Mouse (Mus musculus) thymus, postnatal 4 days (tissue): ENCODE data around the gene Safb.

Experiments used
- DNase-seq: peaks from one replicate; pipeline ENCODE4 v3.0.0; 2021

The Safb gene

GRCm38 (mm10) chr17:56584257-56585130, at the start of gene Safb, which contains the start of gene Safb2:
TSS of gene Safb (plus strand) at chr17:56584825.
TSS of gene Safb2 (minus strand) at chr17:56584585.
- peak; percentile 99 for DNase-seq

DNA sequence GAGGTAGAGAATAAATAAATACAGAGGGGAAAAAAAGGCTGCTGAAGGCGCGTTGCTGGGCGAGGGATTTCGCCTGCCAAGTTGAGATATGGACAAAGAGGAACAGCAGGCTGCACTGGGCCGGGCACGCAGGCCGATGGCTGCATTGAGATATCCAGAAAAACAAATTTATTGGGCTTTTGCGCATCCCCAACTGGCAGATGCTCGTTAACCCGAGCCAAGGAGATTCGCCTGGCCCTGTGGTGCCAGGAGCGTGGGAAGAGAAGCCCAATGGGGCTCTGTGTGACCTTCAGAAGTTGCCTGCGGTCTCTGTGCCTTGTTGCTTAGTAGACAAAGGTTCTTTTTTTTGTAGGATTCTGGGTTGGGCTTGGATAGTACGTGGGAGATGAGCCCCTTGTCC, 48.4 kb upstream of the Safb start:
- DNase-seq, result no peak

DNA sequence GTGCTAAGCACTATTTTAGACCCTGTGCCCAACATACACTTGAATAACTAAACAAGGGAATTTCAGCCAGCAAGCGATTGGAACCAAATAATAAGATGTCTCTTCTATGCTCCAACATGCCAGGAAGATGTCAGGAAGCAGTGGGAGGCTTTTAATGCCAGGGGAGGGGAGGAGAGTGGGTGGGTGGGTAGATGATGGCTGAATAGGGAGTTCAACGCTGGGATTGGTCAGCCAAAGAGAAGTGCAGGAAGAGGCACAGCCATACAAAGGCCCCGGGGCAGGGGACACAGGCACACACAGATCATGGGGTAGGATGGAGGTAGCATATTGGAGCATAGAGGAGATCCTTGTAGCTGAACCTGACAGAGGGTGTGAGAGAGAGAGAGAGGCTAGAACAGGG, 47.8 kb upstream of the Safb start:
- no peak for DNase-seq

DNA sequence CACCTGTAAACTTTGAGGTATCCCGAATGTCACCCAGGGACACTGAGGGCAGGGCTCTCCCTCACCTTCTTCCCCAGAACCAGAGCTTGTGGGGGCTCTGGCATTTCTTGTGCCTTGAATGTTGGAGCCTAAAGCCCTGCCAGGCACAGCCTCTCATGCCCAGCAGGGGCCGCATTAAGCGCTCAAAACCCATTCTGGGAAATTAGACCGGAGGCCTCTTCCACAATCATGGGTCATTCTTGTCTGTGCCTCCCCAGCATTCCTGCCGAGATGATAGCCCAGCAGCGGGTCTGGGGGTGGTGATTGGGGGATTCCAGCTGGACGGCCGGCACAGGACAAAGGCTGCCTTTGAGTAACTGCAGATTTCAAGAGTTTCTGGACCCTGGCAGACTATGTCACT, 46.7 kb upstream of the Safb start:
- no peak for DNase-seq

- no peak for DNase-seq
Measured at GRCm38 (mm10) chr17:56540562-56540975, 44.1 kb upstream of the Safb start.

DNA sequence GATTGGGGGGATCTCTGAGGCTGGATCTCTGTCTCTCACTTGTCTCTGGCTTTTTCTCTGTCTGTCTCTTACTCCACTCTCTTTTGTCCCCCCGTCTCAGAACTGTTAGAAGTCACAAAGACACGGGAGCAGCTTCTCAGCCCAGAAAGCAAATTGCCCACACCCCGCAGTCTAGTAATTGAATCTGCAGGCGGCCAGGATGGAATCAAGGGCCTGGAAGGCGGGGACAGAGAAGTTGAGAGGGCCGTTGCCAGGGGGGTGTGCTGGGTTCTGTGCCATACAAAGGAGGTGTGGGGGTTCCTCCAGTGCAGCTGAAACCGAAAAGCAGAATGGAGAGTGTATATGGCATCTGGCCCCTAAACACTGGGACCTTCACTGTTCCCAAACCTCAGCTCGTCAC, 41.9 kb upstream of the Safb start:
- DNase-seq, result no peak

DNA sequence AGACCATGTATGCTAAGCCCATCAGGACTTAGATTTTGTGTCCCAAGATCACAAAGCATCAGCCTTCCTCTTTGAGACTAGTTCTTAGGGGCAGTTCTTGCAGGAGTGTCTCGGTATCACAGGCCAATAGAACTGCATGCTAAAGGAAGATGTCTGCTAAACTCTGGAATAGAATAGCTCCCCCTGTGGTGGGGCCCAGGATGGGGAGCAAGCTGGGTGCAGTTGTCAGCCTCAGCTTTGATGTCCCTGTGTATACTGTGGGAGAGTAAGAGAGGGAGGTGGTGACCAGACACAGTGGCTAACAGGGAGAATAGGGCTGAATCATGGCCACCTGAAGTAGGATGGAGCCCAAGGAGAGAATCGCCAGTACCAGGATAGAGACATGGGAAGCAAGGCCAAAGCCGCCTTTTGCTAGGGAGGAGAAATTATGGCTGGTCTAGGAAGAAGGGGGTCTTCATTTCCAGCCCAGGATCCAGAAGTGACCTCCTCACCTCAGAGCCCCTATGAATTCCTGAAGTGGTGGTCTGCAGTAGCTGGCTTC, 40.9 kb upstream of the Safb start:
- peak; percentile 53 for DNase-seq

DNA sequence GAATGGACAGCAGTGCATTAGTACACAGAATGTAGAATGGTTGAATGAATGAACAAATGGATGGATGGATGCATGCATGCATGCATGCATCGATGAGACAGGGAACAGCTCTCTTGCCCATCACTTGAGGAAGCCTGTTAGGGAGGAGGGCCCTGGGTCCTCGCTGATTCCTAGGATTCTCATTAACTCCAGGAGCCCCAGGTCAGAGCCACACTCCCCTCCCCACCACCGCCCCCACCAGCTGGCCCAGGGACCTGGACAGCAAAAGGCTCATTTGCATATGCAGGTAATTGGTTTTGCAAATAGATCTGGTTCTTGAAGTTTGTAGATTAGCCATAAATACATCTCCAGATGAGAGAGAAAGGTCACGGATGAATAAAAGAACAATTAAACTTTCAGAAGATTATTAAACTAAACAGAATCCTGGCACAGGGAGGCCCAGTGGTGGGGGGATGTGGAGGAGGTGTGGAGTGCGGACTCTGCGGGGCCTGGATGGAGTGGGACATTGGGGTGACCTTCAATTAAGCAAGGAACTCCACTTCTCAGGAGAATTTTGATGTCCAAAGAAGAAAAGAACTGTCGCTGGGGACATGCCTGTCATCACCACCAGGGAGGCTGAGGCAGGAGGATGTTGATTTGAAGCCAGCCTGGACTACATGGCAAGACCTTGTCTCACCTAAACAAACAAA, 39.8 kb upstream of the Safb start:
- no peak for DNase-seq

DNA sequence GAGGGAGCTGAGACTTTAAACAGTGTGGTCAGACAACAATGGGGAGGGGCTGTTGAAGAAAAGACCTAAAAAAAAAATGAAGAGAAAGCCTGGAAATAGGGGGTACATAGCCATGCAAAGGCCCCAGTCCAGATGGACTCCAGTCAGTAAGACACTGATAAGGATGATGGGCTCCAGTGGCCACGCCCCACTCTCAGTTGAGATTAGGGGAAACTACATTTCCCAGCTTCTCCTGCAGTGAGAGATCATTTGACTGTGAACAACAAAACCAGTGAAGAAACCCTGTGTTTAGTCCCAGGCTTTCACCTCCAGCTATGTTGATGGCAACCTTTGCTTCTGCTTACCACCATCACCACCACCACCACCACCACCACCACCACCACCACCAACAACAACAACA, 38.7 kb upstream of the Safb start:
- no peak for DNase-seq

DNA sequence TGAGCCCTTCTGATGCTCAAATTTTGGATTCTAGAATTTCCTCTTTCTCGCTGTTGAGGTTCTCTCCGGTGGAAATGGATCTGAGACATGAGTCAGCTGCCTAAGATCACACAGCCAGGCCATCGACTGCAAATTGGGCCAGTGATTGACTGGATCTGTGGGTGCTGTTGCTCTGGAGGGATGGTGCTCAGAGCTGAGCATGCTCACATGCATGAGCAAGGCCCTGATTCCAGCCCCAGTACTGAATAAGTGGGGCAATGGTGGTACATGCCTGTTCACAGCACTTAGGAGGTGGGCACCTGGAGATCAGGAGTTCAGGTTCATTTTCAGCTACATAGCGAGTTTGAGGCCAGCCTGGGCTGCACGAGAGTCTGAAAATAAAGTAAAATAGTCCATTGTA, 38.0 kb upstream of the Safb start:
- no peak for DNase-seq

DNA sequence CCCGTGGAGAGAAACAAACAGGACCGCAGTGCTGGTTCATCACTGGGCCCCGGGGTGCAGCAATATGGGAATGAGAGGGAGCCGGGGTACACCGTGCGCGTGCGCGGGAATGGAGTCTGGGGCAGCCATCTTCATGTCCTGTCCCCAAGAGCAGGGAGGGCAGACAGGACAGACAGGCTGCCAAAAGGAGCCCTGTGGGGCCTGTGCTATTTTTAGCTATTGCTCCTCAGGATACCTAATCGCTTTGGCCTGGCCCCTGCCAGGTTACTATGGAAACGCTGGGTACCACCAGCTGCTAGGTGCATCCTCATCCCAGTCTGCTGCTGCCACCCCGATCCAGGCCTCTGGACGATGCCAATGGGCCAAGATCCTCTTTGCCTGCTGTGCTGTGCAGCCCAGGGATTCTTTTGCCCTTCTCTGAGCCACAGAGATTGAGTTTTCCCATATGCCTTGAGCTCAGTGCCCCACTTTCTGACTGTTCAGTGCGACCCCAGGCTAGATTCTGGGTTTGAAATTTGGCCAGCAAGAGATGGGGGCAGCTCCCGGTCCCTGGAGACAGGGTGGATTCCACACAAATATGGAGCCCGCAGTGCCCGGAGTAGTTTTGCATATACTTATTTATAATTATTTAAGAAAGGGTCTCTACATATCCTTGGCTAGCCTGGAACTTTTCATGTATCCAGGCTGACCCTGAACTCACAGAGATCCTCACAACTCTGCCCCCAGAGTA, 37.3 kb upstream of the Safb start:
- DNase-seq, result no peak

GRCm38 (mm10) chr17:56547846-56548604, 36.6 kb upstream of the Safb start:
- DNase-seq, result no peak

- DNase-seq, result no peak
Measured at GRCm38 (mm10) chr17:56548605-56549105, 36.0 kb upstream of the Safb start.

DNA sequence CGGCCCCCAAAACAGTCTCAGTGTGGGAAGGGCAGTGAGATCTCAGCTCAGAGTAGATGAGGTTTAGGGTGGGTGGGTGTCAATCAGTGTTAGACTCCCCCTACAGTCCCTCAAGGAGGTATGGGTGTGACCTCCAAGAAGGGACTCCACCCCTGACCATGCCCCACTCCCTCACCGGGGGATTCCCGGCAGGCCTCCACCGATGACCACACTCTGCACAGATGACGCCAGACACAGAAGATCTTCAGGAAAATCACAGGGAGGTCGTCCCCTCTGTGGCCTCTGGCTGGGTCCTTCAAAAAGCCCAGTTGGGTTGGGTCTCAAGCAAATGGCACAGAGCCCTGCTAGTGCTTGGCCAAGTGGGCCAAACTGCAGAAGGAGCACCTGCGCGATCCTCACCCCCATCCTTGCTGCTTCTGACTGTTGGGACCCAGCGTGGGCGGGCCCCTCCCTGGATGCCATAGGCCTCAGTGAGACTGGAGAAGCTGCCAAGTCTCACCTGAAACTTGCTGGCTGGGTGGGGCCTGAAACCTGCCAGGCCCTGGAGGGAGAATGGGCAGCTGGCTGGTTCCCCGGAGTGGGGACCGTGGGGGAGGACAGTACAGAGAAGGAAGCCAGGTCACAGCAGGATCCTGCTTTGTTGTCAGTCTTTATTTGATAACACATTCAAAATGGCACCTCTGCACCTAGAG, 33.7 kb upstream of the Safb start:
- DNase-seq, result no peak

DNA sequence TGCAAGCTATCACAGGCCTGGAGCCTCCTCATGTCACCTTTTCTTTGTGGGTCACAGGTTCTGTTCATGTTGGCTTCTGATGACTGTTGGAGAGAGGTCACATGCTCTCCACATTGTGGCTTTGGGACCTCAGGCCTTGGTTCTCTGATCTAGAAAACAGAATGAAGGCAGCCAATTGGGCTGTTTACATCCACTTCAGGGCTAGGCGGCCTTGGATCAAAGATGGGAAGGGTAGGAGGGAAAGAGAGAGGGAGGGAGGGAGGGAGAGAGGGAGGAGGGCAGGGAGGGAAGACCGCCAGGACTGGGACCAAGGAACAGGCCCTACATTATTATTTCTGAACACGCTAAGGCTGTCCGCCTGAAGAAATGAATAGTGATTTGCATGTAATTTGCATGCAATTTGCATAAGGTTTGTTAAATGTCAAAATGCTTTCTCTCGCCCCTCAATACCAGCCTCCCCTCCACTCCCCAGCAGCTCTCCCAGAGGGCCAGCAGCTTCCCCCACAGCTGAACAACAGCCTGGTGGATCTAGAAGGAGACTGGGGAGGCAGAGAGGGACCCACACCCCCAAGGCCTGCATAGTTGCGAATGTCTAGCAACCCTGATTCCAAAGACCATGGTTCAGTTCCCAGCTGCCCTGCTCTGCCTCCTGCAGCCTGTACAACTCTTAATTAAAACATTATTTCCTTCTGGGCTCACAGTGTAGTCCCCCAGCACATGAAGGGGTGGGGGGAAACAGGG, 32.6 kb upstream of the Safb start:
- peak; percentile 3 for DNase-seq

DNA sequence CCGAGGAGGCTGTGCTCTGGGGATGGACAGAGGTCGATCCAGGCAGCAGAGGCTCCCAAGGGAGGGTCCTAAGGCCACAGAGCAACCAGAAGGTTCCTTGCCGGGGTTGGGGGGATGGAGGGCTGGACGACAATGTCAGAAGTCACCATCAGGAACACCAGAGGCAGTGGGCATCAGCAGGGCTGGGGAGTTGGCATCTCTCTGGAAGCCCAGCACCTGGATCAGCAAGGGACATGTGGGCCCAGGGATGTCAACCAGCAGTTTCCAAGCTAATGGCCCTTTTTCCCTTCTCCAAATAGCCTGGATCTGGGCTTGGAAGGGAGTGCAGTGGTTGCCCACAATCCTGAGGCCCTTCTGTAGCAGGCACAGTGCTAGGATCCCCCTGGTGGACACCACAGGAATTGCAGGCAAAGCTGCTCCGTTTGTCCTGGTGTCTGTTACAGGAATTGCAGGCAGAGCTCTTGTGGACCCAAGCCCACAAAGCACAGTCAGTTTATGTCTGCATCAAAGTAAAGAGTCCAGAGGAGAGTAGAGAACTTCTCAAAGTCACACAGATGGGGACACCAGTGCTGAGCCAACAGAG, 31.8 kb upstream of the Safb start:
- peak; percentile 83 for DNase-seq

GRCm38 (mm10) chr17:56554122-56554551, 30.5 kb upstream of the Safb start, which contains the start of gene Gm20219:
TSS of gene Gm20219 (minus strand) at chr17:56554387.
- no peak for DNase-seq

DNA sequence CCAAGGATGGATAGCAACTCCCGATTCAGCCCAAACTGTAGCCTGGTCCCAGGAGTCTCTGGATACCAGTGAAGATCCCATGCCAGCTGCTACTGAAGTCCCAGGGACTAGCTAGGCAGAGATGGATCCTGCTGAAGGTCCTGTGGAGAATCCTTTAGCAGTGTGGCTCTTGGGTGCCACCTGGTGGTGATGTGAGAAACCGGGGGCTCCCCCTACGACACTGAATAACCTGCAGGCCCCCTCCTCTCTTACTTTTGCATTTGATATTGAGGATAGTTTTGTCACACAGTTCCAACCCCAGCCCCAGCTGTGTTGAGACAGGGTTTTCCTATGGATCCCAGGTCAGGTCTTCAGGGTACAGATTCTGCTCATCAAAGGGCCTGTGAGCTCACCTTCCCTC, 26.2 kb upstream of the Safb start:
- DNase-seq, result peak; percentile 86

DNA sequence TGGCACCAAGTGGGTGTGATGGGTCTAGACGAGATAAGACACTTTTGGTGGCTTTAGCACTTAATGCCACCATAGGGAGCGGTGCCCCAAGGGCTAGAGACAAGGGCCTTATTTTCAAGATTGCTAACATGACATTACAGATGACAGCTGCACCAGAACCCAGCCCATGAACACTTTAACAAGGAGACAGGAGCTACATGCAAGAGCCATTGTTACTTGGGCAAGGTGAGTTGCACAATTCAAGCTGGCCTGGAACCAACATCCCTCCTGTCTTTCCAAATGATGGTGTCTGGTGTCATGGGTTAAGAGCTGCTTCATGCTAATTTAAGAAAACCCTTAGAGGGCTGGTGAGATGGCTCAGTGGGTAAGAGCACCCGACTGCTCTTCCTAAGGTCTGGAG, 25.2 kb upstream of the Safb start:
- DNase-seq, result no peak

DNA sequence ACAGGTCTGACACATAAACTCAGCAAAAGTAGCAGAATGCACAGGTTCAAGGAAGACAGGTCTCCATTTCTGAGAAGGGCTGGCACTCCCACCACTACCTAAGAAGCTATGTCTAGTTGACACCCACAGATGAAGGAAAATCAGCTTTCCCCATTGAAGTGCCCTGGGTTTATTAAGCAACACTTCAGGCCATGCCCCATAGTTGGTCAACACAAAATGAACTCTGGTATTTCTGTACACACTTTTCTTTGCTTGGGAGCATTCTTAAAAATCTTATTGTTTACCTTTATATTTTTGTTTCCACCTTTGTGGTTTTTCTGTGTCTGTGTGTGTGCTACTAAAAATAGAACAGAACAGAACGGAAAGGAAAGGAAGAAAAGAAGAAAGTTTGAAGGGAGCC, 24.5 kb upstream of the Safb start:
- no peak for DNase-seq
